Mouse (Mus musculus): ENCODE measurements at regions not wholly inside any gene's neighbourhood (a gene's known extent, or its start where the extent isn't known, plus 50 kb on each side); places are given as distances from the start of the nearest gene placed in this dataset.

DNA sequence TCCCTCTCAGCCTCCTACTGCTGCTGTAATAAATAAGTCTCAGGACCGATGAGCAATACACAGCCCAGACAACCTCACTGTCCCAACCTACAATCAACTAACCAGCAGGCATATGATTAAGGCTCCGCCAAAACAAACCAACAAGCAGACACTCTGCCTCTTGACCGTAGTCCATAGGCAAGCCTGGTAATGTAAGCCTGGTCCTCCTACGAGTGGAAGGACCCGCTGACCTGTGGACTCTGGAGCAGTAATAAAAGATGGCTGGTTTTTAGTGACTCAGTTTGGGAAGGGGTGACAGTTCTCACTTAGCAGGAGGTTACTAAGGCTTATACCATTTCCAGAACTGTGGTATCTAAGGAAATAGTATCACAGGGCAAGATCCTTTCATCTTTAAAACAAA is 53.4 kb downstream of the Gm47996 start:
- peak in 1 of 2 experiments; percentile 34 for DNase-seq

DNA sequence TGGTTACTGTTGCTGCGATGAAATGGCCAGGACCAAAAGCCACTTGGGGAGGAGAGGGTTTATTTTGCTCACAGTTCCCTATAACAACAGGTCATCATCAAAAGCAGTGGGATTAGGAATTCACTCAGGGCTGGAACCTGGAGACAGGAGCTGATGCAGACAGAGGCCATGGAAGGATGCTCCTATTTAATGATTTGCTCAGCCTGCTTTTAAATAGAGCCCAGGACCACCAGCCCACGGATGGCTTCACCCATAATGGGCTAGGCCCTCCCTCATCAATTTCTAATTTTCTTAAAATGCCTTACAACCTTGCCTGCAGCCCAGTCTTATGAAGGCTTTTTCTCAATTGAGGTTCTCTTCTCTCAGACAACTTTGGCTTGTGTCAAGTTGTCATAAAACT is 53.9 kb downstream of the Gm47996 start:
- DNase-seq: no peak

DNA sequence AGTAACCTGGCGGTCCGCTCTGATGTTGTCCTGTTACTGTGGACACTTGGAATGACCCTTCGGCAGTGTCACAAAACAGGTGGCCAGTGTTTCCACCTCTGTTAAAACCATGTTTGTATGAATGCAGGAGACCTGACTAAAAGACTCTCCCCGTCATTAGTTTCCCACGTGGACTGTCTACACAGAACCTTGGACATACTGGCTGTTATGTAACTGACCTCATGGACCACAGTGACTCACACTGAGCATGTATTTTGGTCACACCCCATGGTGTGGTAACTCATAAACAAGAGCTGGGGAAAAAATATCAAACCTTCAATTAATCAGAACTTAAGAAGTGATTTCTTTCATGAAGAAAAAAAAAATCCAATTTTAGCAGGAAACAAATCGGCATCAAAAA is 54.9 kb downstream of the Gm47996 start:
- peak; percentile 62 to 80 for DNase-seq

DNA sequence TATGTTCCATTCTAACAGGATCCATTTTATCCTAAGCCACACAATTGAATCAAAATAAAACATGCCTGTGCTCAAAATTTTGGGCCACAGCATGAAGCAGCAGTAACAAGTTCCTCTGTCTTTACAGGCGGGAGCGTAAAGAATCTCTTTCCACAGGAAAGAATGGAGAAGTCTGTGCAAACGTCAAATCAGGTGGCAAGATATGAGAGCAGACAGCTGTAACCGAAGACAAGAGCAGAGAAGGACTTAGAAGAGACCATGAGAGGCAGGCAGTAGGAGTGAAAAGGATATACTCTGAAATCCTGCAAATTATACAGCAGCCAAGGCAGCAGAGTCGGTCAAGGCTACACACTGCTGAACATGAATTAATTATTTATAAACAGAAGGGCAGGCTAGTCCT is 55.7 kb downstream of the Gm47996 start:
- no peak for DNase-seq

DNA sequence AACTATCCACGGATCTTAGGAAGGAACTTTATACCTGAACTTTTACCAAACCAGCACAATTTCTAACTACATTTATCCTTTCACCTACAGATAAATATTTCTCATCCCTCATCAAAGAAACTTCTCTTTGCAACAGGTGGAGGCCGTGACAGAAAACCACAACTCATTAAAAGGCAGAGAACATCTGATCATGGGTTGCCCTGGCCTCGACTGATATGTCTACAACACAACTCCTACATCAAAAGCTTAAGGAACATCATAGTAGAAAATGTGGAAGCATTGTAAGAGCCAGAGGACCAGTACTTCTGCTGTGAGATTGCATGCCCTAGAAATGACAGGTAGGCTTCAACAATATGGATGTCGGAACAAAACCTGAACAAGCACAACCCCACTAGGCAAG is 56.8 kb downstream of the Gm47996 start:
- DNase-seq: no peak

DNA sequence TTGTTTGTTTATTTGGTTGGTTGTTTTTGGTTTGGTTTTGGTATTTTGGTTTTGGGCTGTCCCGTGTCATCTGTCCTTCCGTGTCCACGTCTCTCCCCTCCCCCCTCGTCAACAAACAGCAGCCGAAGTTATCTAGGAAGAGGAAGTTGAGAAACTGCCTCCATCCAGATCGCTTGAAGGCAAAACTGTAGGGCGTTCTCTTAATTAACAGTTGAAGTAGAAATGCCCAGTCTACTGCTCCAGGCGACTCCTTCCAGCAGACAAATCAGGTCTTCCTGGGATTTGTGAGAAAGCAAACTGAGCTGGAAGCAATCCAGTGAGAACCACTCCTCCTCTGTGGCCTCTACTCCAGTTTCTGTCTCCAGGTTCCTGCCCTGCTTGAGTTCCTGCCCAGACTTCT is 60.8 kb downstream of the Gm47996 start:
- no peak for DNase-seq

DNA sequence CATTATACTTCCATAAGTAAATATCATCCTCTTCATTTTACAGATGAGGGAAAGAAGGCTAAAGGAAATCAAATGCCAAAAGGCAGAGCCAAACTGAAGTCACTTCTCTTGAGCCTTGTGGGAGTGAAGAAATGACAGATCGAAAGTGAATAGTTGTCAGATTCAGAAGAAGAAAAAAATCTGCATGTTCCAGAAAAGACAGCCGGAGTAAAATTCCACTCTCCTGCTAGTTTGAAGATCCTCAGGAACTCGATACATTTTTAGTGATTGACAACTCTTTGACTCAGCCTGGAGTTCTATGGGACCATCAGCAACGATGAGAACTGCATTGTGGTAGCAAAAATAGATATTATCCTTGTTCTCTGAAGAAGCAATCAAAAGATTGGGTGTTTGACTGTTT is 64.4 kb downstream of the Gm47996 start:
- DNase-seq: no peak

DNA sequence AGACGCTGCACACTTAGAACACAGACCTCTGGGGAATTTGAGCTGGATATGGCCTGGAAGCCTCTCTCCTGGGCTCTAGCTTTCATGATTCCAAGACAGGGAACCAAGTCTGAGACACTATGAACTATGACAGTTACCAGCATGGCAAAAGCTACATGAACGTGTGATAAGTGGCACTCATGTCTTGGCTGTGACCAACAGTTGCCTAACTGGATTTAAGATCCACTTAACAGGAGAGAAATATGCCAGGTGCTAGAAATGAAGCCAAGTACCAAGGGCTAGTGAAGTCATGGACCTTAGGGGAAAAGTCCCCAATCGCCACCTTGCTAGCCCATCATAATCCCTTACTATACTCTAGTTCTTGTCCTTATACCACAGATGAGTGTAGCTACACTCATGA is 65.7 kb downstream of the Gm47996 start:
- no peak for DNase-seq

DNA sequence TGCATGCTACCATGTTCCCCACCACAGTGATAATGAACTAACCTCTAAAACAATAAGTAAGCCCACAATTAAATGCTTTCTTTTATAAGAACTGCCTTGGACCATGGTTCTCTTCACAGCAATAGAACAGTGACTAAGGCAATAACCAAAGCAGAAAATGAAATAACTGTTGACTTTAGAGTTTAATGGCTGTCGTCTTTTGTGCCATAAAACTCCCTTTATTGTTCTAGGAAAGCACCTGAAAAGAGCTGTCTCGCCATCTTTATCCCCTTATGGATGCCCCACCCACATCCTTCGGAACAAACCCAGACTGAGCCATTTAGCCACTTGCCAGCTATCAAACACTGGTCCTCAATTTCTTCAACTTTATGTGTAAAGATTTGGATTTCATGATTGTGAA is 64.3 kb upstream of the Ivns1abp start:
- no peak for DNase-seq

DNA sequence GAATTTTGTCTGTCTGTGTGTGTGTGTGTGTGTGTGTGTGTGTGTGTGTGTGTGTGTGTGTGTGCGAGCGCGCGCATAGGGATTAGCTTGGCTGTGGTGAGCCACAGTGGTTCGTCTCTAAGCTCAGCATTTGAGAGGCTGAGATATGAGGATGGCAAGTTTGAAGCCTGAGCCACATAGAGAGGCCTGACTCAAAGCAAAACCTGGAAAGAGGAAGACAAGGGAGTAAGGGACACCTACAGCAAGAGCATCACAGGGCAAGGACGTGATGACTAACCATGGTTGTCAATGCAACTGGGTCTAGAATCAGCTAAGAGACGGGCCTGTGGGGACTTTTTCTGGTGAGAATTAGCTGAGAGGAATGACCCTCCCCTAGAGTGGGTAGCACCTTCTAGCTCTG is 59.2 kb upstream of the Ivns1abp start:
- no peak for DNase-seq

DNA sequence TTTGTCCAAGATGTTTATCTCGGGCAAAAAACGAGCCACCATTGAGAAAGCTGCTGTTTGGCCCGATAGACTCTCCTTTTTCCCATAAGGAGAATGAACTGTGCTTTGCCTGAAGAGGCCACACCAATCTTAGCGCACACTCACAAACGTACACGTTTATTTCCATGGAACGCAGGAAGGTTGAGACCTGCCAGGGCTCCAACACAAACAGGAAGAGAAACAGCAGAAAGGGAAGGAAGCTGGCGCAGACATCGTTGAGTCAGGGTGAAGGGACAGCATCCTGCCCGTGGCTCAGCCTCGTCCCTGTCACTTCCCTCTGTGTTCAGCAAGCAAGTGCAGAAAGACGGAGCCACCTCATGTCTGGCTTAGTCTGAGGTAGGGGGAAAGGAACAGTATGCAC is 56.8 kb upstream of the Ivns1abp start:
- DNase-seq: peak; percentile 58 to 59

DNA sequence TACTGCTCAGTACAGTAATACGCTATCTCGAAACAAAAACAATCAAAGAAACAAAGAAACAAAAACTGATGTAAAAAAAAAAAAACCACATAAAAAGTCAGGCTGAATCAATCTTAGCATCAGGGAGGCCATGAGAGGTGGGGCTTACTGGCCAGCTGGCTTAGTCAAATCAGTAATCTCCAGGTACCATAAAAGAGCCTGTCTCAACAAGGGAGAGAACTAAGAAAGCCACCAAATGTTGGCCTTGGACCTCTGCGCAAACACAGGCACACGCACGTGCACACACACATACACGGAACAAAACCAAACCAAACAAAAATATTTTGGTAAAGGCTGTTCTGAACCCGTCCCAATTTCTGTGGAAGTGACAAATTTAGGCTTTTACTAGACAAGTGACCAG is 55.2 kb upstream of the Ivns1abp start:
- DNase-seq: no peak

DNA sequence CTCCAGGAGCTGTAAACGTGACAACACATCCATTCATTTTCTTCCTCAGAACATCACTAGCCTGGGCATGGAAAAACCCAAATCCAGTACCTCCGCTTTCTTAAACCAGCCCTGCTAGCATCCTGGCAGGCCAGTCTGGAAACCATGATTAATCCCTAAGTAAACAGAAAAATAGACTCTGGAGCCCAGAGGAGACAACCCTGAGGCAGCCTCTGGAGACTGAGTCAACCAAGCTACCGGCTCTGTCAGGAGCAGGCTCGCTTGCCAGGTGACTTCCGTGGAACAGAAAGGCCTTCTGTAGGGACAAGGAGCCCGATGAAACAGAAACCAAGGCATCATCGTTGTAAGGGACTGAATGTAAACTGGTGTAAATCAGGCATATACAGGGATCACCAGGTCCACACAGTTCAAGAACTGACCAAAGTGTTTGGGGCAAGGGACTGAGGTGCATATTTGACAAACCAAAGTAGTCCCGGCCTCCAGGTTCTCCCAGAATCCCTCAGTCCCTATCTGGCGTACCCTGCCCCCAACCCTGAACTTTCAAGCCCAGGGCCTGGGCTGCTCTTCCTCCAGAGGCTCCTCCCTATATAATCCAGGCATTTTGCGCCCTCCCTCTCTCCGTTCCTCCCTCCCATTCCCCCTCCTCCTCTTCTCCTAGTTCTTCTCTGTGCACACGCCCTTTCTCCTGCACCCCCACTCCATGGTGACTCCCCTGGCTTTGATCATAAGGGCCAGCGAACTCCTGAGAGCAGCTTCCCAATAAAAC is 54.6 kb upstream of the Ivns1abp start:
- no peak for DNase-seq

DNA sequence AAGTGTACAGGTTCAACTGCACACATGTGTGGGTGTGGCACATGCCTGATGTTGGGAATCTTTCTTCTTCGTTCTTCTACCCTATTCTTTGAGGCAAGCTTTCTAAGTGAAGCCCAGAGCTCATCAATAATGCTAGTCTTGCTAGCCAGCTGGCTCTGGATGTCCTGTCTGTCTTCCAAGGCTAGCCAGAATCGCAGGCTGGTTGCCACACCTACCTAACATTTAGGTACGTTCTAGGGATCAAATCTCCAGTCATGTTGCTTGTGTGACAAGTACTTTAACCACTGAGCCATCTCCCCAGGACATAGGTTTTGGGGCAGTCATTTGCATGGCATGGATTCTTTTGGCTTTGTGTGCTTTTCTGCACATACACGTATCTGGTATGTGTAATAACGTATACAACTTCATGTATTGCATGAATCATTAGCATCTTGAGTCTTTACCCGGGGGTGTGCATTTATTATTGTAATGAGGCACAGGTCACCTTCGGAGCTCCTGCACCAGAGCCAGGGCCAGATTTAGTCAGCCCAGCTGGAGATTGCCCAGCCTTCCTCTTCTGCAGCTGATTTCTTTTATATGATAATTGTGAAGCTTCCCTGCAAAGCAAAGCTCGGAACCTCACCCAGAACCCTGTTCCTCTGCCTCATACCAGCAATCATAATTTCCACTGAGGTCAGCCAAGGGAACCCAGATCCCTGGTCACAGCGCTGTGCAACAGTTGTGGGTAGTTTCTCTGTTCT is 50.8 kb upstream of the Ivns1abp start:
- DNase-seq: no peak

Measured in kidney, adult 8-10 months (tissue).